Mouse (Mus musculus): ENCODE measurements at regions not wholly inside any gene's neighbourhood (a gene's known extent, or its start where the extent isn't known, plus 50 kb on each side); places are given as distances from the start of the nearest gene placed in this dataset.

GRCm38 (mm10) chr2:138183722-138184121 is 72.6 kb upstream of the Btbd3 start:
- no peaks in the 10 kb centered on the region for H3K36me3 ChIP-seq
- H3K9ac ChIP-seq: no peak overlapping the region
- H3K27ac ChIP-seq: no peak overlapping the region
- no peak overlapping the region for H3K4me2 ChIP-seq
- H3K9me3 ChIP-seq: no peaks in the 10 kb centered on the region
- no peaks in the 10 kb centered on the region for H3K27me3 ChIP-seq
- H3K4me1 ChIP-seq: no peaks in the 10 kb centered on the region
- H3K4me3 ChIP-seq: no peak overlapping the region
- no peak for ATAC-seq (ENCODE audit: borderline replicate concordance, extremely low read depth, low FRiP score, low TSS enrichment)

- no peak for ATAC-seq (ENCODE audit: borderline replicate concordance, extremely low read depth, low FRiP score, low TSS enrichment)
- Histone ChIP-seq H3K4me1 (no peaks in the 10 kb centered on the region), H3K36me3 (no peaks in the 10 kb centered on the region), H3K9ac (no peak overlapping the region), H3K4me3 (no peak overlapping the region), H3K9me3 (no peaks in the 10 kb centered on the region), H3K4me2 (no peak overlapping the region), H3K27me3 (no peaks in the 10 kb centered on the region), H3K27ac (no peak overlapping the region)
- WGBS: 43% methylated on average over 2 of the region's 2 CpGs
Observed at GRCm38 (mm10) chr2:138184866-138185265, 71.5 kb upstream of the Btbd3 start.

GRCm38 (mm10) chr2:138186700-138187099 is 69.7 kb upstream of the Btbd3 start:
- 89% methylated on average over 1 of the region's 1 CpGs for WGBS
- H3K27ac ChIP-seq: no peak overlapping the region
- no peaks in the 10 kb centered on the region for H3K36me3 ChIP-seq
- ATAC-seq (ENCODE audit: borderline replicate concordance, extremely low read depth, low FRiP score, low TSS enrichment): no peak
- H3K9ac ChIP-seq: no peak overlapping the region
- H3K4me1 ChIP-seq: no peaks in the 10 kb centered on the region
- H3K9me3 ChIP-seq: no peaks in the 10 kb centered on the region
- no peaks in the 10 kb centered on the region for H3K27me3 ChIP-seq
- H3K4me2 ChIP-seq: no peak overlapping the region
- no peak overlapping the region for H3K4me3 ChIP-seq

- Histone ChIP-seq H3K4me3 (no peak overlapping the region), H3K9ac (no peak overlapping the region), H3K36me3 (no peaks in the 10 kb centered on the region), H3K9me3 (no peaks in the 10 kb centered on the region), H3K27me3 (no peaks in the 10 kb centered on the region), H3K27ac (no peak overlapping the region), H3K4me2 (no peak overlapping the region), H3K4me1 (no peaks in the 10 kb centered on the region)
- 58% methylated on average over 4 of the region's 4 CpGs for WGBS
- peak; percentile 35; the same call in 1 of the 2 replicates for ATAC-seq (ENCODE audit: borderline replicate concordance, extremely low read depth, low FRiP score, low TSS enrichment)
Observed at GRCm38 (mm10) chr2:138193529-138193928, 62.8 kb upstream of the Btbd3 start.

GRCm38 (mm10) chr2:138199016-138199415 is 57.3 kb upstream of the Btbd3 start:
- no peak overlapping the region for H3K9ac ChIP-seq
- H3K4me3 ChIP-seq: no peak overlapping the region
- H3K4me2 ChIP-seq: no peak overlapping the region
- H3K36me3 ChIP-seq: no peaks in the 10 kb centered on the region
- ATAC-seq (ENCODE audit: borderline replicate concordance, extremely low read depth, low FRiP score, low TSS enrichment): no peak
- H3K9me3 ChIP-seq: no peaks in the 10 kb centered on the region
- H3K4me1 ChIP-seq: no peaks in the 10 kb centered on the region
- WGBS: 54% methylated on average over 4 of the region's 4 CpGs
- no peak overlapping the region for H3K27ac ChIP-seq
- no peaks in the 10 kb centered on the region for H3K27me3 ChIP-seq
